Mouse (Mus musculus): ENCODE results near the gene Mxi1. TPM values are rescaled to one million over a fixed set of nuclear protein-coding genes. Genes with fewer than 3 reads are reported as not detected.

The Mxi1 gene
- polyA plus RNA-seq, 1 experiment from 2014 or later, result 37.2 TPM

DNA sequence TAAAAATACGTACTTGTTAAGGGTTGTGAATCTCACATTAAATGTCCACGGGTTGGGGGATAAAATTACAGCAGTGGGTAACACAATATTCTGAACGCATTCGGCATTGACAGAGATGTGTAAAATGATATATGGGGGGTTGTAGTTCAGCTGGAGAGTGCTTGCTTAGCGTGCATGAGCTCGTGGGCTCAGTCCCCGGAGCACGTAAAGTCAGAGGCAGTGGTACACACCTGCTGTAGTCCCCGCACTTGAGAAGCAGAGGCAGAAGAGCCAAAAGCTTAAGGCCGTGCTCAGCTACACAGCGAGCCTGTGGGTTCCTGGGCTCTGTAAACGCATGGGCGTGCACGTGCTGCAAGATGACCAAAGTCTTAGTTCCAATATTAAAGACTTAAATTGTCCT, 35.4 kb downstream of the Mxi1 start:
- 84% methylated on average over 14 of the region's 14 CpGs for WGBS
- no peaks in the 10 kb centered on the region for H3K27me3 ChIP-seq (ENCODE audit: control insufficient read depth, insufficient read depth, low read depth, low read length)
- H3K9ac ChIP-seq (ENCODE audit: low read depth, low read length), result no peak overlapping the region
- H3K9me3 ChIP-seq (replicated peaks; ENCODE audit: control insufficient read depth, low read length, poor library complexity, severe bottlenecking), result no peaks in the 10 kb centered on the region
- ATAC-seq, result no peak
- H3K27ac ChIP-seq (ENCODE audit: low read length), result no peak overlapping the region
- H3K36me3 ChIP-seq (ENCODE audit: control insufficient read depth, insufficient read depth, low read length), result peaks cover 3% of the 10 kb centered on the region; the same call in 1 of the 2 replicates
- 0 out of 2 replicates have a peak, but pooled peaks cover 2% of the 10 kb centered on the region for H3K4me1 ChIP-seq (ENCODE audit: control insufficient read depth, insufficient read depth, low read length)
- H3K4me2 ChIP-seq (ENCODE audit: low read length), result no peak overlapping the region
- H3K4me3 ChIP-seq (ENCODE audit: low read depth, low read length), result no peak overlapping the region

DNA sequence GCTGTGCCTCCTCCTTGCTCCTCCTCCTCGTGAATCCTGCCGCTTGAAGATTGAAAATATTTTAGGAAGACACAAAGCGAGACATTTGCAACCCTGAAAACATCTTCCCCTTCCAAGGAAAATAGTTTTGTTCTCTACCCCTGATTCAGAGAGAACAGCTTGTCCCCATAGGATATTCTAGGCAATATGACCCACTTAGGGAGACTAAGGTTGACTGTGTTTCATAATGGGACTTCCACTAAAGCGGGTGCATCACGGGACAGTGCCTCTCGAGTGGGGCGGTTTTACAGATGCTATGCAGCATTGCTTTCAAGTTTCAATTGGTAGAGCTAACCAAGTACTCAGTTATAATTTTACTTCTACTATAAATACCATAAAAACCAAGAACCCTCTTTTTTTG, 43.5 kb downstream of the Mxi1 start:
- Histone ChIP-seq H3K9me3 (replicated peaks; ENCODE audit: control insufficient read depth, low read length, poor library complexity, severe bottlenecking) (no peaks in the 10 kb centered on the region), H3K27me3 (ENCODE audit: control insufficient read depth, insufficient read depth, low read depth, low read length) (no peaks in the 10 kb centered on the region), H3K4me2 (ENCODE audit: low read length) (no peak overlapping the region), H3K27ac (ENCODE audit: low read length) (no peak overlapping the region), H3K36me3 (ENCODE audit: control insufficient read depth, insufficient read depth, low read length) (no peaks in the 10 kb centered on the region), H3K4me3 (ENCODE audit: low read depth, low read length) (no peak overlapping the region), H3K9ac (ENCODE audit: low read depth, low read length) (no peak overlapping the region), H3K4me1 (ENCODE audit: control insufficient read depth, insufficient read depth, low read length) (no peaks in the 10 kb centered on the region; the same call in 1 of the 2 replicates)
- WGBS, result 89% methylated on average over 7 of the region's 7 CpGs
- no peak for ATAC-seq

DNA sequence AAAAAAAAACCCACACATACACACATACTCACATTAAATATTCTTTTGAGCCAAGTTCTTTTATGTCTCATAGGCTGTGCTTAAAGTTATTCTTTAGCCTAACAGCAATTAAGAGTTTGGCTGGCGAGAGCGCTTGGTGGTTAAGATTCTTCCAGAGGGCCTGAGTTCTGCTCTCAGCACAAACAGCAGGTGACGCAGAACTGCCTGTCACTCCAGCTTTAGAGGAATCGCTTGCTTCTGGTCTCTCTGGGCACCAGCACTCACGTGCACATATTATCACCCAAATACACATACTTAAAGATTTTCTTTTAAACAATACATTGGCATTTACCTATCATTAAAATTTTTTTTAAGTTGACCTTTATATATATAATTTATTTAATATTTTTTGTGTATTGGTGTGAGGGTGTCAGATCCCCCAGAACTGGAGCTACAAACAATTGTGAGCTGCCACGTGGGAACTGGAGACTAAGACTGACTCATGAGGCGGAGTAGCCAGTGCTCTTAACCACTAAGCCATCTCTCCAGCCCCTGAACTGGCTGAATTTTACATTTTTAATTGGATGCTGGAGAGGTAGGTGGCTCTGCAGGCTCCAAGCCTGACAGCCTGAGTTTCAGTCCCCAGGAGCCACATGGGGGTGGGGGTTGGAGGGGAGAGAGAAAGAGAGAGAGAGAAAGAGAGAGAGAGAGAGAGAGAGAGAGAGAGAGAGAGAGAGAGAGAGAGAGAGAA, 44.1 kb downstream of the Mxi1 start:
- Histone ChIP-seq H3K4me3 (ENCODE audit: low read depth, low read length) (no peak overlapping the region), H3K9me3 (replicated peaks; ENCODE audit: control insufficient read depth, low read length, poor library complexity, severe bottlenecking) (no peaks in the 10 kb centered on the region), H3K27me3 (ENCODE audit: control insufficient read depth, insufficient read depth, low read depth, low read length) (no peaks in the 10 kb centered on the region), H3K4me2 (ENCODE audit: low read length) (no peak overlapping the region), H3K36me3 (ENCODE audit: control insufficient read depth, insufficient read depth, low read length) (no peaks in the 10 kb centered on the region), H3K4me1 (ENCODE audit: control insufficient read depth, insufficient read depth, low read length) (peaks cover 3% of the 10 kb centered on the region; the same call in 1 of the 2 replicates), H3K9ac (ENCODE audit: low read depth, low read length) (no peak overlapping the region), H3K27ac (ENCODE audit: low read length) (no peak overlapping the region)
- WGBS, result 54% methylated on average over 7 of the region's 7 CpGs
- no peak for ATAC-seq

DNA sequence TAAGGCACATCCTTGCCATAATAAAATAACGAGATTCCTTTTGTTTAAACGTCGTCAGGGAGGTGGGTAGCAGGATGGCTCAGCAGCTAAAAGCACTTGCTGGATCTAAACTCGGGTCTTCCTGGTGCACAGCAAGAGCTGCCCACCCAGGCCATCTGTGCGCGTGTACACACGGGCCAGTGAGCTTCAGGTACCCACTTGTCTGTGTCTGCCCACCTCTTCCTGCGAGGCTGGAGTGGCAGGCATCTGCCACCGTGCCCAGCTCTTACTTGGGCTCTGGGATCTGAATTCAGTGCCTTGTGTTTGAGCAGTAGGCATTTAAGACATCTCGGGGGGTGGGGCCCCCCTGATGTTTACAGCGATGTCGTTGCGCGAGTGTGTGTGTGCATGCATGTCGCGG, 44.7 kb downstream of the Mxi1 start:
- H3K9ac ChIP-seq (ENCODE audit: low read depth, low read length), result no peak overlapping the region
- WGBS, result 82% methylated on average over 16 of the region's 16 CpGs
- H3K27ac ChIP-seq (ENCODE audit: low read length), result no peak overlapping the region
- no peaks in the 10 kb centered on the region for H3K27me3 ChIP-seq (ENCODE audit: control insufficient read depth, insufficient read depth, low read depth, low read length)
- no peak for ATAC-seq
- no peak overlapping the region for H3K4me3 ChIP-seq (ENCODE audit: low read depth, low read length)
- no peaks in the 10 kb centered on the region for H3K36me3 ChIP-seq (ENCODE audit: control insufficient read depth, insufficient read depth, low read length)
- H3K9me3 ChIP-seq (replicated peaks; ENCODE audit: control insufficient read depth, low read length, poor library complexity, severe bottlenecking), result no peaks in the 10 kb centered on the region
- H3K4me1 ChIP-seq (ENCODE audit: control insufficient read depth, insufficient read depth, low read length), result peaks cover 3% of the 10 kb centered on the region; the same call in 1 of the 2 replicates
- H3K4me2 ChIP-seq (ENCODE audit: low read length), result no peak overlapping the region

DNA sequence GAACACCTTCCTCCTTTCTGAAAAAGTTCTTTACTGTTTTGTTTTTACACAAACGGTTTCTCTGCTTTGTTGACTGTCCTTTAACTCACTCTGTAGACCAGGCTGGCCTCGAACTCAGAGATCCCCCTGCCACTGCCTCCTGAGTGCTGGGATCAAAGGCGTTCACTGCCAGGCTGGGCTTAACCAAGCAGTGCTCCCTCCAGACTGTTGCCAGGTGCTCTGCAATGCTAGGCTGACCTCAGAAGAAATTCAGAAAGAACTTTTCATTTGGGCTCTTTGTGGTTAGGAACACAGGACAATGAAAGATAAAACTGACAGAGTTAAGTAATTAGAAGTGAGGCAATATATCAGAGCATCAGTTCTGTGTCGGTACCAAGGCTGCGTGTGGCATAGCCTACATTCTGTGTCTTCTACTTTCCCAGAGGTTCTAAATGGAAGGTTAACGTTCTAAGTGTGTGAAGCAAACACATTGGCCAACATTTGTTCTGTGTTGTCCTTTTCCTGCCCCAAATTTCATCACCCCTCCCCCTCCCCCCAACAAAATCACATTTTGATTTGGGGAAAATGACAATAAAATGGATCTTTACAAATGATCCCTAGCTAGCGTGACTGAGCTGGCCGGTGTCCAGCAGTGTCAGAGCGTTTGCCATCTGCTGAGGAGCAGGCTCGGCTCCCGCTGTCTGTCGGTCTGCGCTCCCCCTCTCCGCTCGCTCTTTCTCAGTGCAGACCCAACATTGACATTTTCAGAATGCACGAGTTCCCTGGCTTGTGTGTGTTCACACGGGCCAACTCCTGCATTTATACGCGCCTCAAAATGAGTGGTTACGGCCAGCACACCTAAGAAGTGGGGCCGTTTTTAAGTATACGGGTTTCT, 49.1 kb downstream of the Mxi1 start:
- Histone ChIP-seq H3K36me3 (ENCODE audit: control insufficient read depth, insufficient read depth, low read length) (no peaks in the 10 kb centered on the region), H3K4me3 (ENCODE audit: low read depth, low read length) (no peak overlapping the region; the same call in 1 of the 2 replicates), H3K27ac (ENCODE audit: low read length) (peak overlapping the region; percentile 40), H3K9ac (ENCODE audit: low read depth, low read length) (no peak overlapping the region; the same call in 1 of the 2 replicates), H3K9me3 (replicated peaks; ENCODE audit: control insufficient read depth, low read length, poor library complexity, severe bottlenecking) (no peaks in the 10 kb centered on the region), H3K4me2 (ENCODE audit: low read length) (peak overlapping the region; percentile 19), H3K4me1 (ENCODE audit: control insufficient read depth, insufficient read depth, low read length) (peaks cover 3% of the 10 kb centered on the region; the same call in 1 of the 2 replicates), H3K27me3 (ENCODE audit: control insufficient read depth, insufficient read depth, low read depth, low read length) (no peaks in the 10 kb centered on the region)
- ATAC-seq, result peak; percentile 65
- 41% methylated on average over 22 of the region's 22 CpGs for WGBS

DNA sequence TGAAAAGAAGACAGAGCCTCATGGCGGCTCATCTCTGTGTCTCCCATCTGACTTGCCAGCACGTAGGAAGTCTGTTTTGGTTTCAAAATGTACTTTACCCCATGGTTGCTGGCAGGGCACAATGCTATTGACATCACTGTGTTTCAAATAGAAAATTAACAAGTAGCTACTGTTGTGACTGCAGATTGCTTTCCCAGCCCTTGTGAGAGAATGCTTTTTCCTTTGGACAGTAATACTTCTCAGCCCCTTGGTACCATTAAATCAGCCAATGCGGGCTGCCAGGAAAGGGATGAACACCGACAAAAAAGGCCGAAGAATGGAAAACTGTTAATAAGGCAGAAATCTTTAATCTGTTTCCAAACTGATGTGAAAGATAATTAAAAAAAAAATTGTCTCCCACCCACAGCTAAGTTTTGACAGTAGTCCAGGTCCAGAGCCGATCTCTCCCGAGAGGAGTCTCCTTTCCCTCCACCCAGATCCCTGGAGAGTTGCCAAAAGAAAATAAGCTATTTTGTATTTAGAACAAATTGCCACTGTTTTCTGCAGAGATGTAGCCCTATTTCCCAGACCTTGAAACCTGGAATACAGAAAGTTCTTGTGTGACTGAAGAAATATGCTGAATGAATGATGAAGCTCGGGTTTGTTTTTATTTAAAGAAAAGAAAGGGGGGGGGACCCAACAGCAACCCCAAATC, 50.1 kb downstream of the Mxi1 start:
- peaks cover 7% of the 10 kb centered on the region; the same call in 1 of the 2 replicates for H3K4me1 ChIP-seq (ENCODE audit: control insufficient read depth, insufficient read depth, low read length)
- peak; percentile 57; the same call in 1 of the 2 replicates for ATAC-seq
- H3K27me3 ChIP-seq (ENCODE audit: control insufficient read depth, insufficient read depth, low read depth, low read length), result no peaks in the 10 kb centered on the region
- no peak overlapping the region for H3K9ac ChIP-seq (ENCODE audit: low read depth, low read length)
- no peaks in the 10 kb centered on the region for H3K9me3 ChIP-seq (replicated peaks; ENCODE audit: control insufficient read depth, low read length, poor library complexity, severe bottlenecking)
- peak overlapping the region; percentile 19 for H3K4me2 ChIP-seq (ENCODE audit: low read length)
- 51% methylated on average over 8 of the region's 8 CpGs for WGBS
- no peak overlapping the region for H3K4me3 ChIP-seq (ENCODE audit: low read depth, low read length)
- no peaks in the 10 kb centered on the region for H3K36me3 ChIP-seq (ENCODE audit: control insufficient read depth, insufficient read depth, low read length)
- H3K27ac ChIP-seq (ENCODE audit: low read length), result peak overlapping the region; percentile 40

DNA sequence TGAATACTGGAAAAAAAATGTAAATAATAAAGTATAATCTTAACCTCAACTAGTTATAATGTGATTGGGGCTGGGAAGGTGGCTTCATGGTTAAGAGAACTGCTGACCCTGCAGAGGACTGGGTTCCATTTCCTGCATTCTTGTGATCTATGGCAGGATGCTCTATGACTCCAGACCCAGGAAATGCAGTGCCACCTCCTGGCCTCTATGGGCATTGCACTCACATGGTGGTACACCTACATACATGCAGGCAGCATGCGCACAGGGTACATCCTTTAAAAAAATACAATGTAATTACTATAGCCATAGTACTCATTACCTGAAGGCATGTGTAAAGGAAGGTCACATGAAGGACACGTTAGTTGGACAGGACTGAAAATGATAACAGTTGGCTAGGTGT, 52.6 kb downstream of the Mxi1 start:
- no peak for ATAC-seq
- Histone ChIP-seq H3K9ac (ENCODE audit: low read depth, low read length) (no peak overlapping the region), H3K36me3 (ENCODE audit: control insufficient read depth, insufficient read depth, low read length) (no peaks in the 10 kb centered on the region), H3K4me2 (ENCODE audit: low read length) (no peak overlapping the region), H3K4me3 (ENCODE audit: low read depth, low read length) (no peak overlapping the region), H3K4me1 (ENCODE audit: control insufficient read depth, insufficient read depth, low read length) (peaks cover 8% of the 10 kb centered on the region; the same call in 1 of the 2 replicates), H3K27me3 (ENCODE audit: control insufficient read depth, insufficient read depth, low read depth, low read length) (no peaks in the 10 kb centered on the region), H3K9me3 (replicated peaks; ENCODE audit: control insufficient read depth, low read length, poor library complexity, severe bottlenecking) (no peaks in the 10 kb centered on the region), H3K27ac (ENCODE audit: low read length) (no peak overlapping the region)
- WGBS, result 49% methylated on average over 2 of the region's 2 CpGs

DNA sequence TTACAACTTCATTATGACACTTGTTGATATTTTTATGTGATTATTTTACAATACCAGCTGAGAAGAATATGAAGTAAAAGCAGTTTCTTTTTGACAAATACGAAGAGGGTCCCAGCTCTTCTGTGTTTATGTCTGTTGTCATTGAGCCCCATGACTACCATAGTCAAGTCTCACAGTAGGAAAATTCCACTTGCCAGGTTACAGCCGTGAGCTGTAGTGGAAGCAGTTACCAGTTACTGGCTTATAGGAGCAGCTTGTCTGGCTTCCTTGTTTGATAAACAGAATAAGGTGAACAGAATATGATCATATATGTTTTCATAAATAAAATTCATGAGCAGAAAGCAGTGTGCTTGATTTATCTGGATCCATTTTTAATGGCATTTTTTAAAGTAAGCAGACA, 54.2 kb downstream of the Mxi1 start:
- no peaks in the 10 kb centered on the region for H3K9me3 ChIP-seq (replicated peaks; ENCODE audit: control insufficient read depth, low read length, poor library complexity, severe bottlenecking)
- peaks cover 8% of the 10 kb centered on the region for H3K4me1 ChIP-seq (ENCODE audit: control insufficient read depth, insufficient read depth, low read length)
- H3K9ac ChIP-seq (ENCODE audit: low read depth, low read length), result no peak overlapping the region
- H3K27me3 ChIP-seq (ENCODE audit: control insufficient read depth, insufficient read depth, low read depth, low read length), result no peaks in the 10 kb centered on the region
- 69% methylated on average over 2 of the region's 2 CpGs for WGBS
- no peak overlapping the region for H3K4me3 ChIP-seq (ENCODE audit: low read depth, low read length)
- ATAC-seq, result no peak
- H3K36me3 ChIP-seq (ENCODE audit: control insufficient read depth, insufficient read depth, low read length), result no peaks in the 10 kb centered on the region
- peak overlapping the region; percentile 10; the same call in 1 of the 2 replicates for H3K27ac ChIP-seq (ENCODE audit: low read length)
- H3K4me2 ChIP-seq (ENCODE audit: low read length), result no peak overlapping the region

All from midbrain, embryonic 16.5 days (tissue).